Comparison of ENCODE assay signal across 8 mouse cellular contexts in the genomic region with DNA sequence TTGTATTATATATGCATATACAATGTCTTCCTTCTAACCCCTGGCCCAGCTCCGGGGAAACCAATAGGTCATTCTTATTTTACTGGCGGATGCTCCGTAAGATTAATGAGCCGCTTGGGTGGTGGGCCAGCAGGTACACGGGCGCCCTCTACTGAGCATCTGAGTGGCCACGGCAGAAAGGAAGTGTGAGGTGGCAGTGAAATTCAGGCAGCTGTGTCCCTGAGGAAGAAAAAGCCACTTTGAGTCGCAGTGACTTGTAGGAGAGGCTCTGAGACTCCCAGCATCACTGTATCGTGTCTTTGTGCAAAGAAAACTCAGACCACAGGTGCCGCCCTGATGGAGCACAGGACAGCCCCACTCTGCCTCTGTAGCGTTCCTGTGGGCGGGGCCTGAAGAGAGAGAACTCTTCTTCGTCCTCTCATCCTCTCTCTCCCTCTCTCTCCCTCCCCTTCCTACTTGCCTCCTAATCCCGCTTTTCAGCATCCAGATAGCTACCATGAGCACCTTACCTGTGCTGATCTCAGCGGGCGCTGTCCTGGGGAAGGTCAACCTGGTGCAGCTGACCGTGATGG. TPM values are rescaled to one million over a fixed set of nuclear protein-coding genes. Genes with fewer than 3 reads are reported as not detected.
DNase-seq lines count a peak whose midpoint lies in the region; ATAC-seq and TF ChIP-seq lines count a peak whose summit lies in the region.

No protein-coding gene starts in this region.

- peak; percentile 42; the same call in 1 of the 2 replicates for TF ChIP-seq EP300 in heart, adult 2 months (IDR thresholded peaks at IDR 0.05; ENCODE audit: insufficient read depth, low read depth, low read length)

- H3K4me3 ChIP-seq in embryonic facial prominence, embryonic 12.5 days, result peak overlapping the region; percentile 33
- no peak overlapping the region for H3K4me3 ChIP-seq in heart, adult 2 months
- H3K4me3 ChIP-seq in midbrain, postnatal 0 days (ENCODE audit: low read depth, low read length), result peak overlapping the region; percentile 18

- no peaks in the 10 kb centered on the region for H3K36me3 ChIP-seq in embryonic facial prominence, embryonic 12.5 days
- no peaks in the 10 kb centered on the region for H3K36me3 ChIP-seq in heart, adult 2 months (ENCODE audit: control insufficient read depth, insufficient read depth, low read length)
- H3K36me3 ChIP-seq in midbrain, postnatal 0 days (ENCODE audit: insufficient read depth, low read length), result no peaks in the 10 kb centered on the region

- H3K79me2 ChIP-seq in heart, adult 2 months (replicated peaks; ENCODE audit: control insufficient read depth, insufficient read depth, low read length), result no peaks in the 10 kb centered on the region

- peak overlapping the region; percentile 60 for H3K4me2 ChIP-seq in embryonic facial prominence, embryonic 12.5 days (replicated peaks)
- peak overlapping the region; percentile 59 for H3K4me2 ChIP-seq in midbrain, postnatal 0 days (ENCODE audit: low read depth, low read length, poor library complexity, severe bottlenecking)

- peak overlapping the region; percentile 15; the same call in 1 of the 2 replicates for H3K9ac ChIP-seq in embryonic facial prominence, embryonic 12.5 days
- H3K9ac ChIP-seq in heart, adult 2 months (ENCODE audit: low read depth, low read length), result no peak overlapping the region
- peak overlapping the region; percentile 29; the same call in 1 of the 2 replicates for H3K9ac ChIP-seq in midbrain, postnatal 0 days (replicated peaks; ENCODE audit: low read length, poor library complexity, severe bottlenecking)

- H3K4me1 ChIP-seq in embryonic facial prominence, embryonic 12.5 days, result 0 out of 2 replicates have a peak, but pooled peaks cover 3% of the 10 kb centered on the region
- peaks cover under 1% of the 10 kb centered on the region for H3K4me1 ChIP-seq in heart, adult 2 months (ENCODE audit: control insufficient read depth, insufficient read depth, low read length)
- H3K4me1 ChIP-seq in midbrain, postnatal 0 days (ENCODE audit: insufficient read depth, low read length), result no peaks in the 10 kb centered on the region

- H3K27ac ChIP-seq in embryonic facial prominence, embryonic 12.5 days, result no peak overlapping the region
- H3K27ac ChIP-seq in heart, adult 2 months, result no peak overlapping the region
- H3K27ac ChIP-seq in midbrain, postnatal 0 days (ENCODE audit: low read depth, low read length), result no peak overlapping the region

- H3K9me3 ChIP-seq in embryonic facial prominence, embryonic 12.5 days, result no peaks in the 10 kb centered on the region
- no peaks in the 10 kb centered on the region for H3K9me3 ChIP-seq in midbrain, postnatal 0 days (ENCODE audit: low read length)

- no peak for TF ChIP-seq POLR2A in heart, adult 2 months (IDR thresholded peaks at IDR 0.05; ENCODE audit: insufficient read depth, low read depth, low read length)

- 1% methylated on average over 17 of the region's 17 CpGs for WGBS in embryonic facial prominence, embryonic 12.5 days
- 5% methylated on average over 17 of the region's 17 CpGs for WGBS in heart, adult 2 months
- WGBS in midbrain, postnatal 0 days, result 3% methylated on average over 17 of the region's 17 CpGs

- intact Hi-C loops in heart, adult 2 months (cut with DNase I), result loop anchor here (1.0 to 5.0 kb wide), 2 partner anchors 52 to 86 kb away; no protein-coding TSS in a partner anchor

- DNase-seq in 3134 (ENCODE audit: extremely low read depth, insufficient read length, low spot score), result peak; percentile 38
- peak; percentile 86 for DNase-seq in adrenal gland, postnatal 14 days
- DNase-seq in heart, adult 2 months, result peak; percentile 71 to 75
- DNase-seq in kidney, adult 8-10 months, result peak; percentile 59 to 83
- DNase-seq in liver, result peak; percentile 77
- DNase-seq in midbrain, postnatal 0 days (ENCODE audit: low spot score), result peak; percentile 71
- peak; percentile 63 to 64 for DNase-seq in spleen, postnatal 36 days (ENCODE audit: low spot score in 2 of 2)

- no peaks in the 10 kb centered on the region for H3K27me3 ChIP-seq in embryonic facial prominence, embryonic 12.5 days
- no peaks in the 10 kb centered on the region for H3K27me3 ChIP-seq in heart, adult 2 months (ENCODE audit: control insufficient read depth, insufficient read depth, low read length)
- no peaks in the 10 kb centered on the region for H3K27me3 ChIP-seq in midbrain, postnatal 0 days (ENCODE audit: insufficient read depth, low read length)

- ATAC-seq in embryonic facial prominence, embryonic 12.5 days (ENCODE audit: insufficient number of reproducible peaks, insufficient read depth, low FRiP score, low TSS enrichment), result no peak
- no peak for ATAC-seq in midbrain, postnatal 0 days (ENCODE audit: low FRiP score)

- peak; percentile 83 for TF ChIP-seq CTCF in heart, adult 2 months (IDR thresholded peaks at IDR 0.05)
- TF ChIP-seq CTCF in midbrain, postnatal 0 days (IDR thresholded peaks at IDR 0.05), result peak; percentile 84

RNA-seq across cellular contexts. Expression of a gene that starts 15.2 kb away (rescaled TPM):
- total RNA-seq in adrenal gland, postnatal 14 days (2021), result 1.1 and 8.4 TPM in 2 replicates
- 6.8 and 8.5 TPM in 2 replicates for polyA plus RNA-seq in embryonic facial prominence, embryonic 12.5 days (2016; fragmentation: Nextera tagmentation; extraction: Ambion mirVana)
- 1 to 10 TPM; 3.2 to 5.7 TPM for total RNA-seq in heart, adult 2 months (2021)
- 5.8 and 6.0 TPM in 2 replicates for polyA plus RNA-seq in heart, adult 2 months (2012; rRNA removed)
- 1.4 and 1.5 TPM in 2 replicates for total RNA-seq in midbrain, postnatal 0 days (2014; rRNA removed)
- 0.98 and 1.5 TPM in 2 replicates for polyA plus RNA-seq in midbrain, postnatal 0 days (2015; fragmentation: Nextera tagmentation; extraction: Ambion mirVana)

RNA-seq across cellular contexts. Expression of a gene that starts 26.4 kb away (rescaled TPM):
- total RNA-seq in adrenal gland, postnatal 14 days (2021), result 35.3 and 35.6 TPM in 2 replicates
- 57.4 and 63.5 TPM in 2 replicates for polyA plus RNA-seq in embryonic facial prominence, embryonic 12.5 days (2016; fragmentation: Nextera tagmentation; extraction: Ambion mirVana)
- 10 to 100 TPM; 16.9 to 23.4 TPM for total RNA-seq in heart, adult 2 months (2021)
- polyA plus RNA-seq in heart, adult 2 months (2012; rRNA removed), result 5.5 and 9.2 TPM in 2 replicates
- 62.8 and 82.4 TPM in 2 replicates for total RNA-seq in midbrain, postnatal 0 days (2014; rRNA removed)
- 69.1 and 79.1 TPM in 2 replicates for polyA plus RNA-seq in midbrain, postnatal 0 days (2015; fragmentation: Nextera tagmentation; extraction: Ambion mirVana)

RNA-seq across cellular contexts. Expression of a gene that starts 35.3 kb away (rescaled TPM):
- 215 and 225 TPM in 2 replicates for total RNA-seq in adrenal gland, postnatal 14 days (2021)
- polyA plus RNA-seq in embryonic facial prominence, embryonic 12.5 days (2016; fragmentation: Nextera tagmentation; extraction: Ambion mirVana), result 160 and 161 TPM in 2 replicates
- total RNA-seq in heart, adult 2 months (2021), result 10 to 100 TPM; 59.3 to 69.2 TPM
- 81.8 and 106 TPM in 2 replicates for polyA plus RNA-seq in heart, adult 2 months (2012; rRNA removed)
- total RNA-seq in midbrain, postnatal 0 days (2014; rRNA removed), result 165 and 206 TPM in 2 replicates
- polyA plus RNA-seq in midbrain, postnatal 0 days (2015; fragmentation: Nextera tagmentation; extraction: Ambion mirVana), result 251 and 262 TPM in 2 replicates

RNA-seq across cellular contexts. Expression of a gene that starts 43.9 kb away (rescaled TPM):
- 394 and 402 TPM in 2 replicates for total RNA-seq in adrenal gland, postnatal 14 days (2021)
- polyA plus RNA-seq in embryonic facial prominence, embryonic 12.5 days (2016; fragmentation: Nextera tagmentation; extraction: Ambion mirVana), result 496 and 536 TPM in 2 replicates
- 100 to 1,000 TPM; 137 to 175 TPM for total RNA-seq in heart, adult 2 months (2021)
- polyA plus RNA-seq in heart, adult 2 months (2012; rRNA removed), result 192 TPM in 2 replicates
- total RNA-seq in midbrain, postnatal 0 days (2014; rRNA removed), result 109 and 115 TPM in 2 replicates
- polyA plus RNA-seq in midbrain, postnatal 0 days (2015; fragmentation: Nextera tagmentation; extraction: Ambion mirVana), result 319 and 323 TPM in 2 replicates

RNA-seq across cellular contexts. Expression of a gene that starts 51.2 kb away (rescaled TPM):
- total RNA-seq in adrenal gland, postnatal 14 days (2021), result 81.4 and 90.5 TPM in 2 replicates
- polyA plus RNA-seq in embryonic facial prominence, embryonic 12.5 days (2016; fragmentation: Nextera tagmentation; extraction: Ambion mirVana), result 75.3 and 77.2 TPM in 2 replicates
- 10 to 100 TPM; 48.7 to 61.1 TPM for total RNA-seq in heart, adult 2 months (2021)
- polyA plus RNA-seq in heart, adult 2 months (2012; rRNA removed), result 24.9 and 34.1 TPM in 2 replicates
- 39.8 and 45.3 TPM in 2 replicates for total RNA-seq in midbrain, postnatal 0 days (2014; rRNA removed)
- polyA plus RNA-seq in midbrain, postnatal 0 days (2015; fragmentation: Nextera tagmentation; extraction: Ambion mirVana), result 69.4 and 70.7 TPM in 2 replicates
